Mouse (Mus musculus): ENCODE measurements around the gene Svop. TPM values are rescaled to one million over a fixed set of nuclear protein-coding genes. Genes with fewer than 3 reads are reported as not detected.

Gene Svop
- polyA plus RNA-seq, 1 experiment = not detected

DNA sequence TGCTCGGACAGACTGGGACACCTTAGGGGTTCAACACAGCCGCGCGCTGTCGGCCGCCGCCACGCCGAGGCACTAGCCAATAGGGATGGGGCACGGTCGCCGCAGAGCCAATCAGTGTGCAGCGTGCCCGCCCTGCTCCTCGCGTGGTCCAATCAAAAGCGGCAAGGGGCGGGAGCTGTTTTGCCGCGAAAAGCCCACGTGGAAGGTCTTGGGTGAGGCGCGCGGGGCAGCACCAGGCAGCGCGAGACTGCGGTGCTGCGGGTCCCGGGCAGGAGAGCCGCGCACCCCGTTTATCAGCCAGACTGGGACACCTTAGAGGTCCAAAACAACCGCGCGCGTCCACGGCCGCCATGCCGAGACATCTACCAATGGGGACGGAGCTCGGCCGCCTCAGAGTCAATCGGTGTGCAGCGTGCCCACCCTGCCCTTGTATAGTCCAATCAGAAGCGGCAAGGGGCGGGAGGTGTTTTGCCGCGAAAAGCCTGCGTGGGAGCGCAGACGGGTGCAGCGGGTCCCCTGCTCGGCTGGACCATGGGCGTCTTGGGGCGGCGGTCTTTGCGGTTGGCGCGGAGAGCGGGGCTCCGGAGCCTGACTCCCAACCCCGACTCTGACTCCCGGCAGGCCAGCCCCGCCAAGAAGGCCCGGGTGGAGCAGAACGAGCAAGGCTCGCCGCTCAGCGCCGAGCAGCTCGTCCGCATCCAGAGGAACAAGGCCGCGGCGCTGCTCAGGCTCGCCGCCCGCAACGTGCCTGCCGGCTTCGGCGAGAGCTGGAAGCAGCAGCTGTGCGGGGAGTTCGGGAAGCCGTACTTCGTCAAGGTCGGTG is 39.5 kb upstream of the Svop start:
- DNase-seq = peak; percentile 93
- under 1% methylated on average over 87 of the region's 87 CpGs for WGBS
- TF ChIP-seq CTCF (IDR thresholded peaks at IDR 0.05; ENCODE audit: insufficient read depth, low read length) = no peak
- 0 out of 2 replicates have a peak, but pooled peaks have one; percentile 25 for TF ChIP-seq POLR2A (IDR thresholded peaks at IDR 0.05; ENCODE audit: borderline replicate concordance, extremely low read depth, low read depth, low read length)
- peak overlapping the region; percentile 78 for H3K4me3 ChIP-seq (replicated peaks; ENCODE audit: extremely low read depth, low read depth, low read length)
- H3K4me1 ChIP-seq (ENCODE audit: control insufficient read depth, insufficient read depth, low read length) = no peaks in the 10 kb centered on the region

DNA sequence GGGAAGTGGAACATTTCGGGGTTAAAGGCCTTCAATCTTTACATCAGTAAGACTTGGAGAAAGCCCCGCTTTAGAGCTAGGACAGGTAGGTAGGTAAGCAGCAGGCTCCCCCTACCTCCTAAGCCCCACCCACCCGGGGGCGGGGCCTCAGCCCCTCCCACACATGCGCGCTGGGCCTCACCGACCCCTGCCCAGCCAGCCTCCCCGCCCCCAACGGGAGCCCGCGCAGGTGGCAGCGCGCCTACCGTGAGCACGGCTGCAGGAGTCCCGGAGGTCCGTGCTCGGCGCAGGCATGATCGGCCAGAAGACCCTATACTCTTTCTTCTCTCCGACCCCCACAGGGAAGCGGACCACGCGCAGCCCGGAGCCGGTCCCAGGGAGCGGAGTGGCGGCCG is 38.8 kb upstream of the Svop start, which contains the start of gene Ung:
Gene Ung, plus strand, starts transcription at position 176 of the 395 bp plus-strand sequence.
- DNase-seq = no peak
- WGBS = 2% methylated on average over 27 of the region's 29 CpGs
- H3K4me3 ChIP-seq (replicated peaks; ENCODE audit: extremely low read depth, low read depth, low read length) = peak within 1 kb of the TSS; percentile 78
- no peaks in the 10 kb centered on the region for H3K4me1 ChIP-seq (ENCODE audit: control insufficient read depth, insufficient read depth, low read length)
- no peak for TF ChIP-seq POLR2A (IDR thresholded peaks at IDR 0.05; ENCODE audit: borderline replicate concordance, extremely low read depth, low read depth, low read length)
- TF ChIP-seq CTCF (IDR thresholded peaks at IDR 0.05; ENCODE audit: insufficient read depth, low read length) = no peak

DNA sequence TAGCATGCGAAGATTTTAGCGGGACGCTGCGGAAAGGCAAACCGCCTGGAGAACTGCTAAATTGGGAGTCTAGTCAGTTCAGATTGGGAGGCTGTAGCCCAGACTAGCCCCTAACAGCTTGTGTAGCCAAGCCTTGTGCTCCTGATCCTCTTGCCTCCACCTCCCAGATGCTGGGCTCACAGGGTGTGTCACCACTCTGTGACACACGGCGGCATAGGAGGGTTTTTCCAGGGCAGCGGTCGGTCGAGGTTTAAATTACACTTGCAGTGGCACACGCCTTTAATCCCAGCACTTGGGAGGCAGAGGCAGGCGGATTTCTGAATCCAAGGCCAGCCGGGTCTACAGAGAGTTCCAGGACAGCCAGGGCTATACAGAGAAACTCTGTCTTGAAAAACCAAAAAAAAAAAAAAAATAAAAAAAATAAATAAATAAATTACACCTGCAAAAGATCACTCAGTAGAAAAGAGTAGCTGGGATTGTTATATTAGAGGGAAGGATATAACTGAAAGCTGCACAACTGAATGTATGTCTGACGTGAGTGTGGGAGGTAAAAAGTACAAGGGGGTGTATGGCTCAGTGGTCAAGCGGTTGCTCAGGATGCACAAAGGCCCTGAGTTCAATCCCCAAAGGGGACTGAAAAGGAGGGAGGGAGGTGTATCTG is 38.3 kb upstream of the Svop start:
- DNase-seq = no peak
- TF ChIP-seq POLR2A (IDR thresholded peaks at IDR 0.05; ENCODE audit: borderline replicate concordance, extremely low read depth, low read depth, low read length) (no peak), CTCF (IDR thresholded peaks at IDR 0.05; ENCODE audit: insufficient read depth, low read length) (no peak)
- Histone ChIP-seq H3K4me1 (ENCODE audit: control insufficient read depth, insufficient read depth, low read length) (no peaks in the 10 kb centered on the region), H3K4me3 (replicated peaks; ENCODE audit: extremely low read depth, low read depth, low read length) (no peak overlapping the region)
- WGBS = 79% methylated on average over 15 of the region's 15 CpGs

DNA sequence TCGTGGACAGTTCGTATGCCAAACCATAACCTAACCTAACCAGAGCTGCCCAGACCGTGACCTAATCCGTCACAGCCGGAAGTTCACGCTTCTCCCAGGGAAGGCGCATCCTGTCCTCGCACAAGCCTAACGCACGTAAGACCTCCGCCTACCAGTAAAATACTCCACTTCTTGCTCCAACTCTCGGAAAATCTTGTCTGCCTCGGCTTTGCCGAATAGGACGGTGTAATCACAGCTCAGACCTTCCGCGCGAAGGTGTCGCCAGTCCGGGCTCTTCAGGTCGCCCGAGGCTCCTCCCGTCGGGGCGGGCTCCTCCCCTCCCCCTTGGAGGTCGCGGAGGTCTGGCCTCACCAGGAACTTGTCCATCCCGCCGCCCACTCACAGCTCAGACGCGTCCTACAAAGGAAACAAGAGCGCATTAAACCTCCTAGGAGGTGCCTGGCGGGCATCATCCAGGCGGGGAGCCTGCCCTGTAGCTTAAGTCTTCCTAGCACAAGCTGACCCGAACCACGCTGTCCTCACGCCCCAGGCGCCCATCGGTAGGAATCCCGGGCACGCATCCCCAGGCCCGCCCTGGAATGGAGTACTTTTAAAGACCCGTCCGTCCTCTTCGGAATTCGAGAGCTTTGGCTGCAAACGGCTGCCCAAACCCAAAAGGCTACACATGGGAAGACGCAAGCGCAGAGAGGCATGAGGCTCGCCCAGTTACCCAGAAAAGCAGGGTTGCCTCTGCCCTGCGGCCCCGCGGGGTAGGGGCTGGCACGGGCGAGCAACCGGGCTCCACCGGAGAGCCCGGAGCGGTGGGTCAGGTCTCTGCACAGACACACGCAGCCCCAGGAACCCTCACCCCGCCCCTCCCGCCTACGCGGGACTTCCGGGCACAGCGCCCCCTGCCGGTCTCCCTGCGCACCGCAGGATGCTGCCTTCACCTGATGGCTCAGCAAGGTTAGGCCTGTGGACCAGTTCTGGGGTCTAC is 36.3 kb upstream of the Svop start, which contains the start of gene Alkbh2:
Gene Alkbh2, minus strand, starts transcription at position 845 of the 976 bp plus-strand sequence.
- Histone ChIP-seq H3K4me1 (ENCODE audit: control insufficient read depth, insufficient read depth, low read length) (no peaks in the 10 kb centered on the region), H3K4me3 (replicated peaks; ENCODE audit: extremely low read depth, low read depth, low read length) (peak within 1 kb of the TSS; percentile 52)
- TF ChIP-seq POLR2A (IDR thresholded peaks at IDR 0.05; ENCODE audit: borderline replicate concordance, extremely low read depth, low read depth, low read length) (peak; percentile 17; the same call in 1 of the 2 replicates), CTCF (IDR thresholded peaks at IDR 0.05; ENCODE audit: insufficient read depth, low read length) (peak; percentile 81)
- peak; percentile 86 for DNase-seq
- 1% methylated on average over 69 of the region's 69 CpGs for WGBS

DNA sequence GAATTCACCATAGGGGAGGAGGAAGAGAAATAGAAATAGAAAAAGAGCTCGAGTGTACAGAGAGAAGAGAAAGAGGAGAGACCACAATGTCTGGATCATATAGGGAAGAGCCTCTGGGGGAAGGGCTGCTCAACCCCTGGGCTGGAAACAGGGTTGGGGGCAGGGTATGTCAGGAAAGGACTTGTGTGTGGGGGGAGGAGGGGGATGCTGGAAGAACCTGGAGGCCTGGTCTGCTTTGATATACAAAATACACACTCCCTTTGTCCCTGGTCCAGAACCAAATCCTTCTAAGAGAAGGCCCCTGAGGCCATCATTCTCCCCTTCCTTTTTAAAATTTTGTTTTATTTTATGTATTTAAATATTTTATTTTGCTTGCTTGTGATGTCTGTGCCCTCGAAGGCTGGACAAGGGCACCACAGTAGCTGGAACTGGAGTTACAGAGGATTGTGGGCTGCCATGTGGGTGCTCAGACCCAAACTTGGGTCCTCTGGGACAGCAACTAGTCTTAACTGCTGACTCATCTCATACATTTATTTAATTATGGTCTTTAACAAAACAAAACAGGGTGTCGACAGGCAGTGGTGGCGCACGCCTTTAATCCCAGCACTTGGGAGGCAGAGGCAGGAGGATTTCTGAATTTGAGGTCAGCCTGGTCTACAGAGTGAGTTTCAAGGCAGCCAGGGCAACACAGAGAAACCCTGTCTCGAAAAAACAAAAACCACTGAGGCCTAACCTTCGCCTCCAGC is 35.3 kb upstream of the Svop start:
- WGBS = 89% methylated on average over 7 of the region's 7 CpGs
- TF ChIP-seq CTCF (IDR thresholded peaks at IDR 0.05; ENCODE audit: insufficient read depth, low read length) = no peak
- no peak for TF ChIP-seq POLR2A (IDR thresholded peaks at IDR 0.05; ENCODE audit: borderline replicate concordance, extremely low read depth, low read depth, low read length)
- H3K4me3 ChIP-seq (replicated peaks; ENCODE audit: extremely low read depth, low read depth, low read length) = no peak overlapping the region
- no peak for DNase-seq
- H3K4me1 ChIP-seq (ENCODE audit: control insufficient read depth, insufficient read depth, low read length) = no peaks in the 10 kb centered on the region

DNA sequence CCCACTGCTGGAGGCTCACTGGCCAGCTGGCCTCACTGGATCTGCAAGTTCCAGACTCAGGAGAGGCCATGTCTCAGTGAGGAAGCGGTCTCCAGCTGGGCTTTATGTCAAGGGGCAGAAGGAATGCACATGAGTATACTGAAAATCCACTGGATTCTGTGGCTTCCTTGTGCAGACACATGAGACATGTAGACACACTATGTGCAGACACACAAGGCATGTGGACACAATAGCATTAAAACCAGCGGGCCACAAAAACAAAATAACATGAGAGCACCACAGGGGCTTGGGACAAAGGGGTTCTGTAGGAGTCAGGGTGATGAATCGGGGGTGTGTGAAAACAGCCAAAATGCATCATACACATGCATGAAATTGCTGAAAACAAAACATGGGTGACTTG is 34.6 kb upstream of the Svop start:
- Histone ChIP-seq H3K4me3 (replicated peaks; ENCODE audit: extremely low read depth, low read depth, low read length) (no peak overlapping the region), H3K4me1 (ENCODE audit: control insufficient read depth, insufficient read depth, low read length) (no peaks in the 10 kb centered on the region)
- DNase-seq = no peak
- 93% methylated on average over 3 of the region's 3 CpGs for WGBS
- TF ChIP-seq CTCF (IDR thresholded peaks at IDR 0.05; ENCODE audit: insufficient read depth, low read length) = no peak
- TF ChIP-seq POLR2A (IDR thresholded peaks at IDR 0.05; ENCODE audit: borderline replicate concordance, extremely low read depth, low read depth, low read length) = no peak

DNA sequence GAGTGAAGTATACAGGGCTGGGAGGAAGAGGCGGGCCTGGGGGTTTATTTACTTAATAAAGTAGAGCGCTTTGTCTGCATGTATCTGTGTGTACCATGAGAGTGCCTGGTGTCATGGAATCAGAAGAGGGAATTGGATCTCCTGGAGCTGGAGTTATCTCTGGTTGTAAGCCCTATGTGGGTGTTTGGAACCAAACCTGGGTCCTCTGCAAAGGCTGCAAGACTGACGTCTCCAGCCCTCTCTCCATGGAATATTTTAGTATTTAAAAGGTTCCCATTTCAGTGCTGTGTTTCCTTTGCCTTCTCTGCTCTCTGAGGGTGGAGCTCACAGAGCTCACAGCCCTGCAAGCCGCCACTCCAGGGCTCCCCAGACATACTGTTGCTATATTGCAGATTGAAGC is 28.4 kb upstream of the Svop start:
- H3K4me1 ChIP-seq (ENCODE audit: control insufficient read depth, insufficient read depth, low read length) = no peaks in the 10 kb centered on the region
- WGBS = 80% methylated on average over 4 of the region's 4 CpGs
- DNase-seq = no peak
- no peak for TF ChIP-seq CTCF (IDR thresholded peaks at IDR 0.05; ENCODE audit: insufficient read depth, low read length)
- TF ChIP-seq POLR2A (IDR thresholded peaks at IDR 0.05; ENCODE audit: borderline replicate concordance, extremely low read depth, low read depth, low read length) = no peak
- no peak overlapping the region for H3K4me3 ChIP-seq (replicated peaks; ENCODE audit: extremely low read depth, low read depth, low read length)

DNA sequence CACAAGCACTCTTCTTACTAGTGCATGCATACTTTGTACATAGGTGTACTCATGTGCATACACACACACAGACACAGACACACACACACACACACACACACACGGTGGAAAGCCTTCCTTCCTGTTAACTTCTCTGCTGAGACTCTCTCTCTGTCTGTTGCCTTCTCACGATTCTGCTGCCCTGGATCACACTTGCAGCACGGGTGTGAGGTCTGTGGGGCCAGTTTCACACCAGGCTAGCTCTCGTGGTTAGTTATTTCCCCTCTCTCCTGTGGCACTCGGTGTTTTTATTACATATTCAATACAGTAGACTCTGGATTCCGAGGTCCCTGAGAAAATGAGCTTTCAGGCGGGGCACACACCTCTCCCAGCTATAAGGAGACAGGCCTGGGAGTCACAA is 25.2 kb upstream of the Svop start:
- H3K4me1 ChIP-seq (ENCODE audit: control insufficient read depth, insufficient read depth, low read length) = no peaks in the 10 kb centered on the region
- 82% methylated on average over 7 of the region's 7 CpGs for WGBS
- TF ChIP-seq CTCF (IDR thresholded peaks at IDR 0.05; ENCODE audit: insufficient read depth, low read length) (no peak), POLR2A (IDR thresholded peaks at IDR 0.05; ENCODE audit: borderline replicate concordance, extremely low read depth, low read depth, low read length) (no peak)
- no peak for DNase-seq
- no peak overlapping the region for H3K4me3 ChIP-seq (replicated peaks; ENCODE audit: extremely low read depth, low read depth, low read length)

All from lung, adult 2 months (tissue).